7 mouse cellular contexts compared by ENCODE assay signal in the genomic region with DNA sequence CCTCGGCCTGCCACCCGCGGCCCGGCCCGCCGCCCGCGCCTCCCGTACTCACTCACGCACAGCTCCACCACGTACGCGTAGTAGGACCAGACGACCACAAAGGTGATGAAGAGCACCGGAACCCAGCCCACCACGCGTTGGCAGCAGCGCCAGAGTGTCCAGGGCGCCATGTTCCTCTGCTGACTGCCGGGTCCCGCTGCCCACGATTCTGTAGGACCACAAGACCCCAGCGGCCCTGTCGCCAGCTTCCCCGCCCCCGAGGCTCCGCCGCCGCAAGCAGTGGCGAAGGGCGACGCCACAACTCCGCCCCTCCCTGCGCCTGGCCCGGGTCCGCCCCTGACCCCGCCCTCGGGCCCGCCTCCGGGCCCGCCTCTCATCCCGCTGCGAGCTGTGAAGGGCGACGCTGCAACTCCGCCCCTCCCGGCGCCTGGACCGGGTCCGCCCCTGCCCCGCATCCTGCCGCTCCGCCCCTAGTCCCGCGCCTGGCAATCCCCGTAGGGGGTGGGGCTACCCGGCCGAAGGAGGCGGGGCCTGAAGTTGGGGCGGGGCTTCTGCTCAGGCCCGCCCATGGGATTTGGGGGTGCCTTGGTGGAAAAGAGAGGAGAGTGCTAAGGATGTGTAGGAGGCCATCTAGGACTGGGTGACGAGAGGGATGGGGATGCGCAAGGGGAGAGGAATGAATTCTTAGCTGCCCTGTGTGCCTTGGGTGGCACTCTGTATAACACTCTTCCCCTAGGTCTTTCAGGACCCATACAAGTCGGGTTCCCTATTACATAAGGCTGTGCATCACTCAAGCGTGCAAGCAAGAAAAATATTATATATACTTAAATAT. TPM values are rescaled to one million over a fixed set of nuclear protein-coding genes. Genes with fewer than 3 reads are reported as not detected.
DNase-seq lines count a peak whose midpoint lies in the region; ATAC-seq and TF ChIP-seq lines count a peak whose summit lies in the region.

A gene (minus strand): TSS at position 266 of the 832 bp plus-strand sequence.

- peak within 1 kb of the TSS; percentile 80 for H3K9ac ChIP-seq in embryonic facial prominence, embryonic 11.5 days (replicated peaks; ENCODE audit: low read length)
- H3K9ac ChIP-seq in limb, embryonic 12.5 days (replicated peaks) = peak within 1 kb of the TSS; percentile 95
- peak within 1 kb of the TSS; percentile 80 for H3K9ac ChIP-seq in midbrain, embryonic 15.5 days

- 0 out of 2 replicates have a peak within 1 kb of the TSS, but pooled peaks have one; percentile 31 for H3K27ac ChIP-seq in embryonic facial prominence, embryonic 11.5 days (replicated peaks; ENCODE audit: low read depth, low read length)
- H3K27ac ChIP-seq in limb, embryonic 12.5 days = peak within 1 kb of the TSS; percentile 89
- peak within 1 kb of the TSS; percentile 86 for H3K27ac ChIP-seq in midbrain, embryonic 15.5 days
- H3K27ac ChIP-seq in spleen, adult 2 months (ENCODE audit: insufficient read depth, low read length) = peak within 1 kb of the TSS; percentile 85

- peak within 1 kb of the TSS; percentile 82 for H3K4me3 ChIP-seq in embryonic facial prominence, embryonic 11.5 days (ENCODE audit: low read depth, low read length)
- H3K4me3 ChIP-seq in limb, embryonic 12.5 days (replicated peaks) = peak within 1 kb of the TSS; percentile 93
- H3K4me3 ChIP-seq in midbrain, embryonic 15.5 days = peak within 1 kb of the TSS; percentile 92
- H3K4me3 ChIP-seq in spleen, adult 2 months (ENCODE audit: extremely low read depth, insufficient read depth, insufficient read length) = peak within 1 kb of the TSS; percentile 99

- peak within 1 kb of the TSS; percentile 57 for H3K4me2 ChIP-seq in embryonic facial prominence, embryonic 11.5 days (ENCODE audit: low read depth, low read length)
- peak within 1 kb of the TSS; percentile 60 for H3K4me2 ChIP-seq in limb, embryonic 12.5 days
- H3K4me2 ChIP-seq in midbrain, embryonic 15.5 days = peak within 1 kb of the TSS; percentile 56

- peak; percentile 99 for DNase-seq in adrenal gland, postnatal 14 days
- peak; percentile 96 for DNase-seq in embryonic facial prominence, embryonic 11.5 days (ENCODE audit: low spot score)
- DNase-seq in heart, adult 11 months = peak; percentile 99
- peak; percentile 93 for DNase-seq in kidney, adult 18-20 months
- peak; percentile 86 to 91 for DNase-seq in spleen, adult 2 months (ENCODE audit: low read depth in 1 of 2, low spot score in 2 of 2)

- ATAC-seq in embryonic facial prominence, embryonic 11.5 days (replicated peaks; ENCODE audit: insufficient number of reproducible peaks, low FRiP score, low TSS enrichment, low read depth) = peak; percentile 95
- peak; percentile 93 for ATAC-seq in limb, embryonic 12.5 days (ENCODE audit: insufficient number of reproducible peaks, insufficient read depth, low FRiP score, low TSS enrichment, low read depth)
- peak; percentile 95 for ATAC-seq in midbrain, embryonic 15.5 days (replicated peaks)

- no peak for TF ChIP-seq CTCF in spleen, adult 2 months (IDR thresholded peaks at IDR 0.05; ENCODE audit: extremely low read depth, insufficient read depth, insufficient read length, insufficient replicate concordance)

- no peaks in the 10 kb centered on the region for H3K9me3 ChIP-seq in embryonic facial prominence, embryonic 11.5 days (replicated peaks; ENCODE audit: control insufficient read depth, low read length)
- H3K9me3 ChIP-seq in limb, embryonic 12.5 days = 0 out of 2 replicates have a peak, but pooled peaks cover under 1% of the 10 kb centered on the region
- H3K9me3 ChIP-seq in midbrain, embryonic 15.5 days = no peaks in the 10 kb centered on the region

- H3K36me3 ChIP-seq in embryonic facial prominence, embryonic 11.5 days (replicated peaks; ENCODE audit: control insufficient read depth, insufficient read depth, low read depth, low read length) = no peaks in the 10 kb centered on the region
- H3K36me3 ChIP-seq in limb, embryonic 12.5 days = no peaks in the 10 kb centered on the region; the same call in 1 of the 2 replicates
- H3K36me3 ChIP-seq in midbrain, embryonic 15.5 days (replicated peaks) = no peaks in the 10 kb centered on the region
- H3K36me3 ChIP-seq in spleen, adult 2 months (ENCODE audit: control insufficient read depth, insufficient read depth, low read length) = no peaks in the 10 kb centered on the region

- H3K4me1 ChIP-seq in embryonic facial prominence, embryonic 11.5 days (ENCODE audit: control insufficient read depth, insufficient read depth, low read length) = no peaks in the 10 kb centered on the region
- peaks cover 10% of the 10 kb centered on the region for H3K4me1 ChIP-seq in limb, embryonic 12.5 days (replicated peaks)
- peaks cover 22% of the 10 kb centered on the region for H3K4me1 ChIP-seq in midbrain, embryonic 15.5 days
- peaks cover 10% of the 10 kb centered on the region for H3K4me1 ChIP-seq in spleen, adult 2 months (ENCODE audit: control insufficient read depth, insufficient read depth, insufficient read length)

- no peaks in the 10 kb centered on the region for H3K27me3 ChIP-seq in embryonic facial prominence, embryonic 11.5 days (ENCODE audit: control insufficient read depth, insufficient read depth, low read length)
- H3K27me3 ChIP-seq in limb, embryonic 12.5 days = no peaks in the 10 kb centered on the region
- no peaks in the 10 kb centered on the region for H3K27me3 ChIP-seq in midbrain, embryonic 15.5 days (replicated peaks)
- no peaks in the 10 kb centered on the region for H3K27me3 ChIP-seq in spleen, adult 2 months (ENCODE audit: control insufficient read depth, insufficient read depth, low read length)

- WGBS in embryonic facial prominence, embryonic 11.5 days = 5% methylated on average over 50 of the region's 65 CpGs
- WGBS in limb, embryonic 12.5 days = 3% methylated on average over 63 of the region's 65 CpGs
- 4% methylated on average over 64 of the region's 65 CpGs for WGBS in midbrain, embryonic 15.5 days
- WGBS in spleen, adult 2 months = 5% methylated on average over 57 of the region's 65 CpGs

- peak; percentile 64 for TF ChIP-seq POLR2A in spleen, adult 2 months (IDR thresholded peaks at IDR 0.05; ENCODE audit: low read depth, low read length)

RNA-seq across cellular contexts. Expression of the gene that starts here (rescaled TPM):
- total RNA-seq in adrenal gland, postnatal 14 days (2021) = 31.0 and 35.9 TPM in 2 replicates
- 56.9 and 64.4 TPM in 2 replicates for polyA plus RNA-seq in embryonic facial prominence, embryonic 11.5 days (2014; fragmentation: Nextera tagmentation; extraction: Ambion mirVana)
- 78.4 and 81.2 TPM in 2 replicates for polyA plus RNA-seq in limb, embryonic 12.5 days (2016; fragmentation: Nextera tagmentation; extraction: Ambion mirVana)
- polyA plus RNA-seq in midbrain, embryonic 15.5 days (2015; fragmentation: Nextera tagmentation; extraction: Ambion mirVana) = 37.4 and 41.3 TPM in 2 replicates
- polyA plus RNA-seq in spleen, adult 2 months (2012; rRNA removed) = 4.3 and 5.1 TPM in 2 replicates

Comparison
In these comparisons a context has a peak if more than half of its experiments do, and no peak if none do; other contexts are left out.
1. Peak in every context shown above with its lines: DNase-seq, ATAC-seq, H3K4me3 ChIP-seq and H3K27ac ChIP-seq.
2. H3K27ac ChIP-seq: peak in every context shown above with its lines; median percentile 89 in limb, embryonic 12.5 days; 86 in midbrain, embryonic 15.5 days; 85 in spleen, adult 2 months; 31 in embryonic facial prominence, embryonic 11.5 days.